Mouse (Mus musculus) G1E-ER4 (cell line): Measurements from ENCODE around the gene Vwa5b2. TPM values are rescaled to one million over a fixed set of nuclear protein-coding genes. Genes with fewer than 3 reads are reported as not detected.

Experiments used
- GATA1 ChIP-seq: IDR thresholded peaks from one replicate; pipeline ENCODE4 v1.8.0; 2012; ENCODE audit warnings: low read length, inconsistent platforms
- polyA plus RNA-seq: library from polyadenylated mRNA; stranded (reverse); fragments of >175 nt; gene quantifications from 2 replicates; pipeline ENCODE4 v1.2.3, GENCODE M21; 2012

The Vwa5b2 gene
- polyA plus RNA-seq, 1 experiment, result 0.13 TPM

DNA sequence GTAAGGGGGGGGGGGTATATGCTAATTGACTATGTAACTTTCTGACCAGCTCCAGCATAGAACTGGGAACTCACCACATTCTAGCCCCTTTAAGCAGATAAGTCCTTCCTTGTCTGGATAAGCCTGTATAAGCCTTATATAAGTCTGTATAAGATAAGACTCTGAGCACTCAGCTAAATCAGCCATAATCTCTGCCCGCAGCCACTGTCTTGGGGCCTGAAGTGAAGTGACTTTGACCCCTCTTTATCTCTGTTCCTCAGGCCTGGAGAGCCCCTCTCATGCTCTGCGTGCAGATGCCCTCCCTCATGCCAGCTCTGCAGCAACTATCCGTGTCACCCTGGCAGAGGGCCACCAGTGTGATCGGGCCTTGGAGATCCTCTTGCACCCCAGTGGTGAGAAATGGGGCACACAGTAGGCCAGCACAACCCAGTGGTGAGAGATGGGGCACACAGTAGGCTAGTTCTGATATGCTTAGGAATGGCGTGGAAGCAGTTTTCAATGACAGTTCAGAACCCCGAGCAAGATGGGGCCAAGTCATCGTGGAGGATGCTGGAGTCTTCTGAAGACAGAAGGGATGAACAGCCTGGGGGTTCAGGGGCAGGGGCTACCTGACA is 5.9 kb downstream of the Vwa5b2 start:
- TF ChIP-seq GATA1, result peak; percentile 97

DNA sequence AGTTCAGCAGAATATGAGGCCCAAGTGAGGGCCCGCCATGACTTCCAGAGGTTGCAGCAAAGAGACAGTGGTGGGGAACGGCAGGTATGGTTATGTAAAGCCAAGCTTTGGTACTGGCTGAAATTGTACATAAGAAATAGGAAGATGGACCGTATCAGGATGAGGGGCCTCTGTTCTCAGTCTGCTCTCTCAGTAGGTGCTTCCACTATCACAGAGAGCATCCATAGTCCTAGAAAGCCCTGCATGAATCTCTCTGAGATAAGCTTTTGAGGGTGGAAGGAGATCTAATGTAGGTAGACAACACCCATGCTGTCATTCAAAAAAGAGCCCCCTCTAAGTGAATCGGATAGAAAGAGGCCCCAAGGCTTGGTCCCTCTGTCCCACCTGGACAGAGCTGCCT is 6.5 kb downstream of the Vwa5b2 start:
- TF ChIP-seq GATA1, result no peak

GRCm38 (mm10) chr16:20596687-20597441 is 7.6 kb downstream of the Vwa5b2 start:
- no peak for TF ChIP-seq GATA1

DNA sequence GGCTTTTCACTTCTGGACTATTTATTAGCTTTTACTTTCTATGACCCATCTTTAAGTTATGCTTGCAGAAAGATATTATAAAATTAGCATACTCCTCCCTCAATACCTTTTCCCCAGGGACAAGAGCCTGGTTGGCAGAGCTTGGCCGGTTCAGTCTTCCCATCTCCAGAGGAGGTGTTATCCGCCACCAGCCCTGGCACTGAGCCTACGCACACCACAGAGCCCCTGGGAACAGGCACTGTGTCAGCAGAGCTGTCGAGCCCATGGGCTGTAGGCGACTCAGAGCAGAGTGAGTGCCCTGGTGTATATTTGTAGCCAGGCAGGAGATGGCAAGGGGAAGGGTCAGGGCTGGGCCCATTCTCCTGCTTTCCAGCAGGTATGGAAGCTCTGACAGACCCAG is 11.2 kb downstream of the Vwa5b2 start:
- no peak for TF ChIP-seq GATA1

DNA sequence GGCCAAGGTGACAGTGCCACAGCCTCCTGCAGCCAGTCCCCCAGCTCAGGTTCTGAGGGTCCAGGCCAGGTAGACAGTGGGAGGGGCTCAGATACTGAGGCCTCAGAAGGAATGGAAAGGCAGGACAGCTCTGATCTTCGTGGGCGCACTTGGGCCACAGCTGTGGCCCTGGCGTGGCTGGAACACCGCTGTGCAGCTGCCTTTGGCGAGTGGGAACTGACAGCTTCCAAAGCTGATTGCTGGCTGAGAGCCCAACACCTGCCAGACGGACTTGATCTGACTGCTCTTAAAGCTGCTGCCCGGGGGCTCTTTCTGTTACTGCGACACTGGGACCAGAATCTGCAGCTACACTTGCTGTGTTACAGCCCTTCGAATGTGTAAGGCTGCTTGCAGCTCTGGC is 15.4 kb downstream of the Vwa5b2 start:
- TF ChIP-seq GATA1, result no peak

- TF ChIP-seq GATA1, result no peak
These were observed 21.5 kb downstream of the Vwa5b2 start for GRCm38 (mm10) chr16:20610501-20611356.

- no peak for TF ChIP-seq GATA1
These were observed 22.3 kb downstream of the Vwa5b2 start, which contains the start of the genes Eef1akmt4, Gm49333 and Alg3 for GRCm38 (mm10) chr16:20611357-20612227. Gene Eef1akmt4 (plus strand): TSS chr16:20611593. Gene Gm49333 (plus strand): TSS chr16:20611610. Gene Alg3 (minus strand): TSS chr16:20611735.

- TF ChIP-seq GATA1, result no peak
These were observed 30.5 kb downstream of the Vwa5b2 start for GRCm38 (mm10) chr16:20619541-20620398.

DNA sequence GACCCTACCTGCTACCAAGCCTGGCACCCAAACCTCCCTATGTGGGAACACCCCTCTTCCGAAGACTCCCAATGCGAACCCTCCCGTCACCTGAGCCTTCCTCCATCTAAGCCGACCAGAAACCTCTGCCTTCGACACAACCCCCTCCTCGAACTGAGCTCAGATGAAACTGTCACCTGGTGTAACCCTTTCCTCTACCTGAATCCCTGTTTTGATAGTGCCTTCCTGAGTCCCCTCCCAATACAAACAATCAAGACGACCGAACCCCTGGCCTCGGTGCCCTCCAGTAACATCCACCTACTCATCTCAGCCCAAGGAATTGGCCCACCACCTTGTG is 31.1 kb downstream of the Vwa5b2 start:
- TF ChIP-seq GATA1, result no peak

- TF ChIP-seq GATA1, result no peak
These were observed 31.5 kb downstream of the Vwa5b2 start for GRCm38 (mm10) chr16:20620751-20621190.

DNA sequence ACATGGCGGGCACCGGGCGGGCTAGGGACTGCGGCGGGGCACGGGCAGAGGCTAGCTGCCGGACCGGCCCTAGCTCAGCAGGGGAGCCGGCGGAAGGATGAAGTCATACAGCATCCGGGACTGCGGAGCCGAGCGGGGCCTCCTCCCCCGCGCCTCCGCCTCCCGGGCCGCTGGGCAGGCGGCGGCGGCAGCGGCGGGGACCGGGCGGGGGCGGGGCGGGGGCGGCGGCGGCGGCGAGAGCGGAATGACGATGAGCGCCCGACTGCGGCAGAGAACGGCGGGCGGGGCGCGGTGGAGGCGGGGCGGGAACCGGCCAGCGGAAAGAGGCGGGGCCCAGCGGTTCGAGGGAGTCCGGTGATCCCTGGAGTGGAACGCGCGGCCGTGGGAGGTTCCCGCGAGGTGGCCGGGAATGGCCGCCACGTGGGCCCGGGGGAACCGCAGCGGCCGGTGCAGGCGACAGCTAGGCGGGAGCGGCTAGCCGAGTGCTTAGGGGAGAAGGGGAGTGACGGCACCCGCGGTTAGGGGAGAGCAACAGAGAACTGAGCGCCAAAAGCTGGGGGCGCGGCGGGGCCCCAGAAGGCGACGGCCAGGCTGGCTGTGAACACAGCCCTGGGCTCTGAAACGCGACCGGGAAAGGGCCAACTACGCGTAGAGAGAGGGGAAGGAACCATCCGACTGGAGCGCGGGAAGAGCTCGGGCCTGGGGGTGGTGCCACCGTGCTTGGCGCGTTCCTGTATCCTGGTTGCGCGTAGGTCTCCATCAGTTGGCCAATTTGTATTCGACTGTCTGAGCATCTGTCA is 32.1 kb downstream of the Vwa5b2 start, which contains the start of gene Camk2n2:
Gene Camk2n2 (minus strand): TSS at position 97 of the 800 bp plus-strand sequence.
- TF ChIP-seq GATA1, result no peak

- no peak for TF ChIP-seq GATA1
These were observed 32.9 kb downstream of the Vwa5b2 start for GRCm38 (mm10) chr16:20621991-20622685.

DNA sequence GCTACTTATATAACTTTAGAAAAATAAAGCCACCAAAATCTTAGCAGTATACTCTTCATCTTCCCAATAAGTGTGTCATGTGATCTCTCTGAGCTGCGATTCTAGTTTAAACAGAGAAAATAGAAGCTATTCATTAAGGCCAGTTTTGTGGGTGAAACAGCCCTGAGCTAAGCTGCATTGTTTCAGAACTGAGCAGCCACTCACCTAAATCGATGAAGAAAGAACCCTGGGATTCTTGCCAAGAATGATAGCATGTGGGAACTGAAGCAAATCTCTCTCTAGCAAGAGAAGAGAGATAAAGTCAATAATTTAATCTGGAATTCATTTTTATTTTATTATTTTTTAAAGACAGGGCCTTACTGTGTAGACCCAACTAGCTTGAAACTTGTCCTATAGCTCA is 33.9 kb downstream of the Vwa5b2 start:
- no peak for TF ChIP-seq GATA1
